Mouse (Mus musculus): ENCODE results near the gene Psmd9.

DNA sequence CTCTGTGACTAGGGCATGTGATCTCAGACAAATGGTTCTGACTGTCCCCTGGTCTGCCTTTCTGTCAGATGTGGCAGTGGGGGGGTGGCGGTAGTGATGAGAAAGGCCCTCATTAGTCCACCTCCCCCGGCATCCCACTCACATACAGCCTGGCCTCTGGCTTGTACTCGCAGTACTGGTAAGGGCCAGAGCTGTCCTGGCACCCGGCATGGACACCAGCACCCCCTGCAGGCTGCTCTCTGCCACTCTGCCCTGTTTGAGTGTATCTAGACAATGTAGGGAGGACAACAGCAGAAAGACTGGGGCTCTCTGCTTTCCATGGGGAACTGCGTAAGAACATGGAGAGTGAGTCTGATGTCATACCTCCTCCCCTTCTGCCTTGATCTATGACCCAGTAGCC is 118.9 kb downstream of the Psmd9 start:
- TF ChIP-seq POLR2A (IDR thresholded peaks at IDR 0.05; ENCODE audit: borderline replicate concordance, control insufficient read depth, low read depth, low read length) = no peak
- peak; percentile 41 for TF ChIP-seq CTCF (IDR thresholded peaks at IDR 0.05; ENCODE audit: control insufficient read depth, insufficient read depth, low read length)
